Mouse (Mus musculus) limb, embryonic 10.5 days (tissue): ENCODE results near the gene Sgpp1. TPM values are rescaled to one million over a fixed set of nuclear protein-coding genes. Genes with fewer than 3 reads are reported as not detected.
"Not testable (repeated sequence)": the region's sequence is repeated elsewhere in the genome, so short reads cannot be mapped to it uniquely, and the experiment has no call there.

Experiments
- DNase-seq: peaks from one replicate; pipeline ENCODE4 v3.0.0-alpha.2; 2017; ENCODE audit warnings: low spot score
- H3K27ac ChIP-seq: fragments of 300-500 bp; sonication (generic); 2 replicates; pipeline ENCODE4 v1.5.1; 2016; ENCODE audit warnings: mild to moderate bottlenecking
- H3K27me3 ChIP-seq: fragments of 300-500 bp; sonication (generic); 2 replicates; pipeline ENCODE4 v1.6.1; 2016; ENCODE audit warnings: low read depth, mild to moderate bottlenecking; ENCODE audit not compliant: poor library complexity, severe bottlenecking
- H3K36me3 ChIP-seq: fragments of 300-500 bp; sonication (generic); 2 replicates; pipeline ENCODE4 v1.6.1; 2016; ENCODE audit warnings: mild to moderate bottlenecking, moderate library complexity
- H3K4me1 ChIP-seq: fragments of 300-500 bp; sonication (generic); 2 replicates; pipeline ENCODE4 v1.6.1; 2016
- H3K4me3 ChIP-seq: fragments of 300-500 bp; sonication (generic); 2 replicates; pipeline ENCODE4 v1.5.1; 2016; ENCODE audit warnings: mild to moderate bottlenecking, moderate library complexity
- H3K9me3 ChIP-seq: fragments of 300-500 bp; sonication (generic); replicated peaks from 2 replicates; pipeline ENCODE4 v1.6.1; 2016; ENCODE audit warnings: mild to moderate bottlenecking
- WGBS: fragments of 180-500 bp; shearing (Covaris S2); methylation state at CpG from one replicate; pipeline ENCODE4 v1.1.7; 2016; 5-methylcytosine and 5-hydroxymethylcytosine counted together
- polyA plus RNA-seq: library from polyadenylated mRNA; unstranded; fragments of >200 nt; fragmentation: Nextera tagmentation; extraction: Ambion mirVana; gene quantifications from 2 replicates; pipeline ENCODE4 v1.2.1, GENCODE M21; 2016

The Sgpp1 gene
- polyA plus RNA-seq, 1 experiment from 2014 or later, result 6.7 TPM

DNA sequence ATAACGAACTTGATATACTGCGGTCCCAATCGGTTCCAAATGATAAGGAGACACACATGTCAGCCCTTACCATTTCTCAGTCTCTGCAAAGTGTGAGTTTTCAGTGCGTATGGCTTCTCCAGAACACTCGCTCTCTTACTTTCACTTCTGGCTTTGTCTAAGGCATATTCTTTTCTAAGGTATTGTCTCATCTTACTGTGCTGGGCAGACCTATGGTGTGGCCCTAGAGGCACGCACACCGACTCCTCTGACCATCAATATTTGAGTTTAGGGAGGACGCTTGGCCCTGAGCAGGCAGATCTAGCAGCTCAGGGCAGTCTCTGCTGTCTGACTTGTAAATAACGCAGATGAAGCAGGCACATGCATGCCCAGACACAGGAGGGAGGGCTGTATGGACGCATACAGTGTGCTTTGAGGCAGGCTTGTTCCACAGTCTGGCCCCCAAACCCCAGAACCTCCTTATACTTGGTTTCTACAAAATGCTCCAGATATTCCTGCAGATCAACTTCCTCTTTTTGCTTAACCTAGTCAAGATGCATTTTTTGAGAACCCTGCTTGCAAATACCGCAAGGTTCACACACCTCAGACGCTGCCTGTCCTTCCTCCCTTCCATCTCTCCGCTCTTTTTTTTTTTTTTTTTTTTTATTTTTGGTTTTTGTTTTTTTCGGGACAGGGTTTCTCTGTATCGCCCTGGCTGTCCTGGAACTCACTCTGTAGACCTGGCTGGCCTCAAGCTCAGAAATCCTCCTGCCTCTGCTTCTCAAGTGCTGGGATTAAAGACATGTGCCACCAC, 8.0 kb downstream of the Sgpp1 start:
- WGBS, result 92% methylated on average over 15 of the region's 15 CpGs
- DNase-seq, result no peak
- Histone ChIP-seq H3K36me3 (peaks cover 7% of the 10 kb centered on the region), H3K27me3 (no peaks in the 10 kb centered on the region), H3K4me1 (no peaks in the 10 kb centered on the region), H3K27ac (no peak overlapping the region), H3K4me3 (no peak overlapping the region), H3K9me3 (no peaks in the 10 kb centered on the region)

DNA sequence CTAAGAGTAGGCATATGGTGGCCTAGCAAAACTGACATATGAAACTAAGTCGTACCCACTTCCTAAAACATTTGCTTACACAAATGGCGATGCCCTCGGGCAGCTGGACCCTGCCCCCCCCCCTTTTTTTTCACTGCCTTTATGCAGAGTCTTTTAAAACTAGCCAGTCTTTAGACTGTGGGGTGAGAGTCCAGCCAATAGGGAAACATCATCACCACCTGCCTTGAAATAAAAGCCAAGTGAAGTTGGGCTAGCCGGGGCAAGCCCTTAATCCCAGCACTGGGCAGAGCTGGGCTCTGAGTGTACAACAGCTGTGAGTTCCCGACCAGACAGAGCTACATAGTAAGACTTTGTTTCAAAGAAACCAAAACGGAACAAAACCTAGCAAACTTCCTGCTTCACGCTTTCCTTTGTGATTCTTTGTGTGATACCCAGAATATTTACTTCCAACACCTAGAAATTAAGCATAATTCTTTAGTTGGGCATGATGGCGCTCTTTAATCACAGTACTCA, 9.1 kb downstream of the Sgpp1 start:
- Histone ChIP-seq H3K27me3 (no peaks in the 10 kb centered on the region), H3K36me3 (peaks cover 7% of the 10 kb centered on the region), H3K27ac (no peak overlapping the region), H3K9me3 (no peaks in the 10 kb centered on the region), H3K4me1 (peaks cover 7% of the 10 kb centered on the region), H3K4me3 (no peak overlapping the region)
- WGBS, result 89% methylated on average over 8 of the region's 8 CpGs
- no peak for DNase-seq

DNA sequence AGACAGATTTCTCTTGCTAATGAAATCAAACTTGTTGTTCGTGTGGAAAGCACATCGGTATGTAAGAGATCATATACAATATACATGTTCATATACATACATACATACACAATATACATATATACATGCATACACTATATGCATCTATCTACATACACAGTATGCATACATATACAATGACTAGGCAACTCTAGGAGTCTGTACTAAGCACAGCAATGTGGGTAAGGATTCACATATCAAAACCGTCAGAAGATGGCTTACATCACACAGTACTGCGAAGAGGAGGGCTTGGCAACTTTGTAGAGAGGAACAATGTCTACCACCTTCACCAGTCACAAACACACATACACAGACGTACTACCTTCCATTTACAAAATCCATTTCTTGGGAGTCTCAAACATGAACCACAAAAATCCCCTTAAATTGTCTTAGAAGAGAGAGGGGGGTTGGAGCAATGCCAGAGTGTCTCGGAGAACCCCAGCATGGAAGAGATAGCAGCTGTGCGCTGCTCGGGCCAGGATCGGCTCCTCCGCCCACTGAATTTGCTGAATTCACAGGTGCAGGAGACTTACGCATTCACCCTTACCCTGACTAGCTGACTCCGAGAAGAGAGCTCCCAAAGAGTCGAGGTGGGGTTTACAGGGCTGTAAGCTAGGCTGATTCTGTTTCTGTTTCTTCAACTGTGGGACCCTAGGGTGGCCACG, 10.8 kb downstream of the Sgpp1 start:
- no peak for DNase-seq
- Histone ChIP-seq H3K36me3 (peaks cover 7% of the 10 kb centered on the region), H3K4me3 (no peak overlapping the region), H3K27me3 (no peaks in the 10 kb centered on the region), H3K9me3 (no peaks in the 10 kb centered on the region), H3K4me1 (peaks cover 10% of the 10 kb centered on the region), H3K27ac (no peak overlapping the region)
- WGBS, result 93% methylated on average over 14 of the region's 14 CpGs

DNA sequence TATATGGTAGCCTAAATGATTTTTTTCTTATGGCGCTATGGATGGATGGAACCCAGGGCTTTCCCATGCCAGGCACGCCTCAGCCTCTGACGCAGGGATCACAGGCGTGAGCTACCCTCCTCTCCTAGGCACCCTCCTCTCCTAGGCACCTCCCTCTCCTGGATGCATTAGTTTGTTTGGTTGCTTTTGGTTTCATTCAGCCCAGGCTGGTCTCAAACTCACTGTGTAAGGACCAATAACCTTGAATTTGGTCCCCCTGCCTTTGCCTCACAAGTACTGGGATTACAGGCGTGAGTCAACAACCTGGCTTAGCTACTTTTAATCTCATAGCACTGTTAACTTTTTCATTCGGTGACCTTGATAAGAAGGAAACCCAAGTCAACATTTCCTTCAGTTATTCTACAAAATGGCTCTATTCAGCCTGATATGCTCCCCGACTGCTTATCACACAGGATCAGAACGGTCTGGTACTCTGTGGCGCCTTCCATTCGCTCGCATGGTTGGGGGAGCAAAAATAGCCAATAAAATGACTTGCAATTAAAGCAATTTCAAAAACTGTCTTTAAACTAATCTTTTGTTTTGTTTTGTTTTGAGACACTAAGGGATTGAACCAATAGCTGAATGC, 11.6 kb downstream of the Sgpp1 start:
- Histone ChIP-seq H3K36me3 (peaks cover 14% of the 10 kb centered on the region), H3K27ac (no peak overlapping the region), H3K4me1 (peaks cover 10% of the 10 kb centered on the region), H3K27me3 (no peaks in the 10 kb centered on the region), H3K4me3 (no peak overlapping the region), H3K9me3 (no peaks in the 10 kb centered on the region)
- 86% methylated on average over 11 of the region's 11 CpGs for WGBS
- DNase-seq, result no peak

DNA sequence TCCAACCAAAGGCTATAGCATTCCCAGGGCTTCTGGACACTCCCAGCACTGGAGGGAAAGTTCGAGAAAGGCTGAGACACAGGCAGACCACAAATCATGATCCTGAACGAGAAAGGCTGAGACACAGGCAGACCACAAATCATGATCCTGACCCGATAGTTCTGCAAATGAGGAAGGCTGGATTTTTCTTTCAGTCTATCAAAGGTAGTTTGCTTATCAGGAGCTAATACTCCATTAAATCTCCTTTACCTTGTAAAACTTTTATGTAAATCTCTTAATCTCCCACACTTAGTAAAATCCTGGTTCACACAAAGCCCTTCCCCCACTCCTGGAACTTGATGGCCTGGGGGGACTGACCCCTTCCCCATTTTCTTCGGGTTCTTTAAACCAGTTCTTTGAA, 13.6 kb downstream of the Sgpp1 start:
- no peak for DNase-seq

DNA sequence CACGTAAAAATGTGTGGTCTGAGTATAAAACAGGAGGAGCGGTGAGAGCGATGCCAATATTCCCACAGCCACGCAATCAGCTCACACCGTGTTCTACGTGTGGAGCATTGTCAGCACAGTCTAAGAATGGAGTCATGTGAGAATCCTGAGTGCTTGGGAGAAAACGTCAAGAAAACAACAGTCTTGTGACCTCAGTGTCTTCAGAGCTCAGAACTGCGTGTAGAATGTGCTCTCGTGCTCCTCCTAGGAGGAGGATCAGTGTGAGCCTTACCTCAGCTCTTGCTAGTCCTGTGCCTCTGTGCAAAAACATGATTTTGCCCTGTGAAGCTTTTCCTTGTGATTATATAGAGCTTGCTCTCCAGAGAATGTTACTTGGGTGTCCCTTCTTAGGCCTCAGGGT, 14.5 kb downstream of the Sgpp1 start:
- no peak overlapping the region for H3K4me3 ChIP-seq
- peaks cover 13% of the 10 kb centered on the region for H3K36me3 ChIP-seq
- no peaks in the 10 kb centered on the region for H3K27me3 ChIP-seq
- H3K27ac ChIP-seq, result no peak overlapping the region
- H3K4me1 ChIP-seq, result peaks cover 10% of the 10 kb centered on the region
- 63% methylated on average over 9 of the region's 9 CpGs for WGBS
- DNase-seq, result no peak
- H3K9me3 ChIP-seq, result no peaks in the 10 kb centered on the region

More for the DNA sequence above, 13.6 kb downstream of the Sgpp1 start:
- no peaks in the 10 kb centered on the region for H3K27me3 ChIP-seq
- H3K4me1 ChIP-seq, result peaks cover 10% of the 10 kb centered on the region
- 13% methylated on average over 4 of the region's 4 CpGs for WGBS
- no peaks in the 10 kb centered on the region for H3K9me3 ChIP-seq
- no peak overlapping the region for H3K4me3 ChIP-seq
- H3K27ac ChIP-seq, result no peak overlapping the region
- H3K36me3 ChIP-seq, result peaks cover 10% of the 10 kb centered on the region

DNA sequence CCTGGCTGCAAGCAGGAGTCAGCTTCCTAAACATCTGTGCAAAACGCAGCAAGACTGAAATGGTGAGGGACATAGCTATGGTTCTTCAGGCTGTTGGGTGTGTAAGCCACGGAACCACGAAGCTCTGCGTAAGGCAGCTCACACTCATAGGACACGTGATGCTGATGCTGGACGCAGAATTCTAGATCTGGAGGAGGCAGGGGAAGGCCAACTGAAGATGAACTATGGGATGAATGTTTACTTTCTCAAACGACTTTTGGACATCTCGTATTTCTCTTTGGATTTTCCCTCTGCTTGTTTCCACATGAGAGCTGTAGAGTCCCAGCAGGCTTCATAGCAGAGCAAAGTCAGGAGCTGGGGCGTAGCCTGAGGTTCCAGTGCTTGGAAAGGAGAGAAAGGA, 21.9 kb downstream of the Sgpp1 start:
- no peak for DNase-seq
- Histone ChIP-seq H3K27ac (no peak overlapping the region), H3K27me3 (no peaks in the 10 kb centered on the region), H3K4me3 (no peak overlapping the region), H3K4me1 (no peaks in the 10 kb centered on the region), H3K9me3 (no peaks in the 10 kb centered on the region), H3K36me3 (0 out of 2 replicates have a peak, but pooled peaks cover 3% of the 10 kb centered on the region)
- WGBS, result 89% methylated on average over 9 of the region's 9 CpGs

DNA sequence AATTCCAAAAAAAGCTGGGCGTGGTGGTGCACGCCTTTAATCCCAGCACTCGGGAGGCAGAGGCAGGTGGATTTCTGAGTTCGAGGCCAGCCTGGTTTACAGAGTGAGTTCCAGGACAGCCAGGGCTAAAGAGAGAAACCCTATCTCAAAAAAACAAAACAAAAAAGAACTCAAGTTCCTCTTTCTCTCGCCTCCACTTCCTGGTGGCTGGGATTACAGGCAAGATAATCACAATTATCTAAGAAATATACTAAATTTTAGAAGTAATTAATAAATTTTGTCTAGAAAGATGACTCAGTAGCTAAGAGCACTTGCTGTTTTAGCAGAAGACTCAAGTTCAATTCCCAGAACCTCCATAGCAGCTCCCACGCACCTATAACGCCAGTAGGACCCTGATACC, 22.6 kb downstream of the Sgpp1 start:
- H3K27me3 ChIP-seq, H3K4me3 ChIP-seq, H3K27ac ChIP-seq, H3K36me3 ChIP-seq, DNase-seq, H3K4me1 ChIP-seq, H3K9me3 ChIP-seq: not testable (repeated sequence)
- WGBS, result 93% methylated on average over 7 of the region's 7 CpGs

DNA sequence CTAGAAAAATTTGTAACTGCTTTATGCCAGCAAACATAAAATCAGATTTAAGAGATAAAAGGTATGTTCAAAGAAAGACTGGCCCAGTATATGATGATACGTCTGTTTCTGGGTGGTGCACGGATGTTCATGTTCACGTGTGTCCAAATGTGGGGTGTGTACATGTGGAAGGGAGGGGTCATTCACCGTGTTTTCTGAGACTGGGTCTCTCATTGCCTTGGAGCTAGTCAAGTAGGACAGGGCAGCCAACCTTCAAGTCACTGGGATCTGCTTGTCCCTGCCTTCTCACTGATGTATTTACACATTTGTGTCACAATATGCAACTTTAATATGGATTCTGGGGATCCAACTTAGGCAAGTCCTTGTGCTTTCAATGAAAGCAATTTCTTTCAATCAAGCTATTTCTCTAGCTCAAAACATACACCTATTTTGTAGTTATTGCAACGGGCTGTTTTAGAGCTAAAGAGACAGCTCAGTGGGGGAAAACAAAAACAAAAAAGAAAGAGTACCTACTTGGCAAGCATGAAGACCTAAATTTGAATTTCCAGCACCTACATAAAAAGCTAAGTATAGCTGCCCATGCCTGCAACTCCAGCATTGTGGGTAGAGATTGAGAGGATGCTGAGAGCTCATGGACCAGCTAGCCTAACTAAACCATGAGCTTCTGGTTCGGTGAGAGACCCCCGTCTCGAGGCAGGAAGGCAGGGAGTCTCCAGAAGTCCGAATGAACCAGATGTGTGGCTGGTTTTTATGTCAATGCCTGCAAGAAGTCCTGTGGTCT, 24.7 kb downstream of the Sgpp1 start:
- H3K36me3 ChIP-seq, result no peaks in the 10 kb centered on the region
- H3K4me3 ChIP-seq, result no peak overlapping the region
- WGBS, result 88% methylated on average over 9 of the region's 9 CpGs
- H3K9me3 ChIP-seq, result no peaks in the 10 kb centered on the region
- H3K4me1 ChIP-seq, result no peaks in the 10 kb centered on the region
- H3K27me3 ChIP-seq, result no peaks in the 10 kb centered on the region
- no peak for DNase-seq
- no peak overlapping the region for H3K27ac ChIP-seq

DNA sequence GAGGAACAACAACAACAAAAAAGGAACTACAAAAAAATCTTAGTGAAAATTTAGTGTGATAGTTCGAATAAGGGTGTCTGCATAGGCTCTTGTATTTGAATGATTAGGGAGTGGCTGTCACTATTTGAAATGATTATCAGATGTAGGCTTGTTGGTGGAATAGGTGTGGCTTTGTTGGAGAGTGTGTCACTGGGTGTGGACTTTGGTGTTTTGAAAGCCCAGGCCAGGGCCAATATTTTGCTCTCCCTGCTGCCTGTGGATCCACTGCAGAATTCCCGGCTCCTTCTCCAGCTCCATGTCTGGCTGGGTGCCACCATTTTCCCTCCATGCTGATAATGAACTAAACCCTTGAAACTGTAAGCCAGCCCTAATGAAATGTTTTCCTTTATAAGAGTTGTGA, 26.0 kb downstream of the Sgpp1 start:
- no peaks in the 10 kb centered on the region for H3K4me1 ChIP-seq
- WGBS, result 91% methylated on average over 2 of the region's 2 CpGs
- H3K27ac ChIP-seq, result no peak overlapping the region
- no peaks in the 10 kb centered on the region for H3K27me3 ChIP-seq
- H3K4me3 ChIP-seq, result no peak overlapping the region
- no peaks in the 10 kb centered on the region for H3K36me3 ChIP-seq
- DNase-seq, result no peak
- H3K9me3 ChIP-seq, result no peaks in the 10 kb centered on the region

DNA sequence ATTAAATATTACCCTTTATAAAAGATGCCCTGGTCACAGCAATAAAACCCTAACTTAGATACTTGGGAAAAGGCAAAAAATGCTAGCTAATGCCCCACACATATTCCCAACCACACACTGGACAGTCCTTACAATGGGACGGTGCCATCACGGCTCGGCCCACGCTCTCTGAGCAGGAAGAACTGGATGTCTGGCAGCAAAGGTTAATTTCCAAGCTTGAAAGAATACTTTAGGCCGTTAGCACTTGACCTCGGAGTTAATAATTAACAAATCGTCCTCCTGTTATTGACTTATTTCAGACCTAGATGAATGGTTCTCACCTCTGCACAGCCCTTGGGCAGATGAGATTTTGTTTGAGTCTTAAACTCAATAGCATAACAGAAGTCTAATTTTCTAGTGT, 28.9 kb downstream of the Sgpp1 start:
- 85% methylated on average over 7 of the region's 7 CpGs for WGBS
- H3K36me3 ChIP-seq, result no peaks in the 10 kb centered on the region
- H3K9me3 ChIP-seq, result no peaks in the 10 kb centered on the region
- H3K27ac ChIP-seq, result no peak overlapping the region
- H3K27me3 ChIP-seq, result no peaks in the 10 kb centered on the region
- no peak for DNase-seq
- peaks cover 7% of the 10 kb centered on the region for H3K4me1 ChIP-seq
- H3K4me3 ChIP-seq, result no peak overlapping the region

DNA sequence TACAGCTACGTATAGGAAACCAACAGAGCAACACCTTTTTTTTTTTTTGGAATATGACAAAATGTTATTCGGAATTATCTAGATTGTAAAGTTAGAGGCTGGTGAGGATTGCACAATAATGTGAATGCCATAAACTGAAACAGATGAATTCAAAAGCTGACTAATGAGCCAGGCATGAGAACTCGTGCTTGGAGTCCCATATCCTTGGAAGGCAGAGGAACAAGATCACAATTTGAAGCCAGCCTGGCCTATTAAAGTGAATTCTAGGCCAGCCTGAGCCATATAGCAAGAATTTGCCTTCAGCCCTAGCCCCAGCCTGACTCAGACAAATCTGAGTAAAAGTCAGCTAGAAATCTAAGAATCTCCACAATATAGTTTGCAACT, 32.8 kb downstream of the Sgpp1 start:
- Histone ChIP-seq H3K4me3 (no peak overlapping the region), H3K36me3 (no peaks in the 10 kb centered on the region), H3K27me3 (no peaks in the 10 kb centered on the region), H3K27ac (no peak overlapping the region), H3K4me1 (peaks cover 14% of the 10 kb centered on the region), H3K9me3 (no peaks in the 10 kb centered on the region)
- DNase-seq, result no peak
- WGBS, result 87% methylated on average over 3 of the region's 3 CpGs
